Mouse (Mus musculus): ENCODE results near the gene Fcrl5. TPM values are rescaled to one million over a fixed set of nuclear protein-coding genes. Genes with fewer than 3 reads are reported as not detected.

Fcrl5 gene
- not detected in 2 replicates for polyA plus RNA-seq (2014; fragmentation: Nextera tagmentation; extraction: Ambion mirVana)

- Histone ChIP-seq H3K36me3 (ENCODE audit: control insufficient read depth, insufficient read depth, low read length) (no peaks in the 10 kb centered on the region), H3K4me3 (ENCODE audit: low read depth, low read length) (no peak within 1 kb of the TSS), H3K9me3 (ENCODE audit: control insufficient read depth, low read length) (no peaks in the 10 kb centered on the region), H3K27me3 (replicated peaks; ENCODE audit: control insufficient read depth, insufficient read depth, low read length) (no peaks in the 10 kb centered on the region), H3K4me2 (ENCODE audit: low read length) (no peak within 1 kb of the TSS), H3K4me1 (replicated peaks; ENCODE audit: control insufficient read depth, insufficient read depth, low read length) (no peaks in the 10 kb centered on the region), H3K27ac (ENCODE audit: low read depth) (no peak within 1 kb of the TSS), H3K9ac (ENCODE audit: low read length) (no peak within 1 kb of the TSS)
- DNase-seq (ENCODE audit: low spot score) (no peak), ATAC-seq (replicated peaks; ENCODE audit: low FRiP score, low TSS enrichment, low read depth) (no peak)
- 90% methylated on average over 5 of the region's 5 CpGs for WGBS
Measured at GRCm38 (mm10) chr3:87435479-87435878, at the start of gene Fcrl5. Gene Fcrl5 (plus strand): TSS chr3:87435773.

DNA sequence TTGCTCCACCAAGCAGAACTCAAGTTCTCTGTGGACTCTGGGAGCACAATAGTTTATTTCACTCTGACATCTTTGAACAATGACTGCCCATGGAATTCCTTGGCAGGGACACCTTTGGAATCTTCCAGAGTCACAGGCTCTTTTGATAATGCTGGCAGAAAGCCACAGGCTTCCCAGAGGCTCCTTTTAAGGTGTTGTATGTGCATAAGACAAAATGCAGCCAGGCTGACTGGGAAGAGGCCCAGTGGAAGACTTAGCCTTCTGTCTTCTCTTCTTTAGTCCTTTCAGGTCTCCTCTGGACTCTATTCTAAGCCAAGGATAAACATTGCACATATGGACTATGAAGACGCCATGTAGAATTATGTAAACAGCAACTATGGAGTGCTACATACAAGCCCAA, 44.6 kb upstream of the Fcrl5 start:
- H3K27me3 ChIP-seq (replicated peaks; ENCODE audit: control insufficient read depth, insufficient read depth, low read length) = no peaks in the 10 kb centered on the region
- H3K27ac ChIP-seq (ENCODE audit: low read depth) = peak overlapping the region; percentile 69
- H3K4me1 ChIP-seq (replicated peaks; ENCODE audit: control insufficient read depth, insufficient read depth, low read length) = no peaks in the 10 kb centered on the region
- WGBS = 46% methylated on average over 1 of the region's 1 CpGs
- DNase-seq (ENCODE audit: low spot score) (no peak), ATAC-seq (replicated peaks; ENCODE audit: low FRiP score, low TSS enrichment, low read depth) (0 out of 2 replicates have a peak, but pooled peaks have one; percentile 47)
- H3K4me3 ChIP-seq (ENCODE audit: low read depth, low read length) = no peak overlapping the region
- no peaks in the 10 kb centered on the region for H3K9me3 ChIP-seq (ENCODE audit: control insufficient read depth, low read length)
- no peak overlapping the region for H3K4me2 ChIP-seq (ENCODE audit: low read length)
- H3K36me3 ChIP-seq (ENCODE audit: control insufficient read depth, insufficient read depth, low read length) = no peaks in the 10 kb centered on the region
- no peak overlapping the region for H3K9ac ChIP-seq (ENCODE audit: low read length)

DNA sequence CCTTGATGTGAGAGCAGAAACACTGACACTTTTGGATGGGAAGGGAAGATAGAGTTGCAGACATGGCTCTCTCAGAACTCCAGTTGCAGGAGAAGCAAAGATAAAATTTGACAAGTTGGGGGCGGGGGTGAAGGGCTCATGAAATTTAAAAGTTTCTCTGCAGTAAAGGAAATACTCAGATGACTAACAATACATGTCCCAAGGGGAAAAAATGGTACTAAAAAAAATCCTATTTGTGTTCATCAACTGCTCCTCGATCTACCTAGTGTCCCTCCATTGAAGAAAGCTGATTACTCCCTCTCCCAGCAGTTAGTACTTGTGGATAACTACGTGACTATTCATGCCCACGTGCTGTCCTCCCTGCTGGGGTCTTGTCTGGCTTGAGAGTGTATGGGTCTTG, 36.8 kb upstream of the Fcrl5 start:
- no peak overlapping the region for H3K4me2 ChIP-seq (ENCODE audit: low read length)
- ATAC-seq (replicated peaks; ENCODE audit: low FRiP score, low TSS enrichment, low read depth) = no peak
- no peak for DNase-seq (ENCODE audit: low spot score)
- H3K9me3 ChIP-seq (ENCODE audit: control insufficient read depth, low read length) = no peaks in the 10 kb centered on the region
- H3K4me3 ChIP-seq (ENCODE audit: low read depth, low read length) = no peak overlapping the region
- no peaks in the 10 kb centered on the region for H3K4me1 ChIP-seq (replicated peaks; ENCODE audit: control insufficient read depth, insufficient read depth, low read length)
- H3K27me3 ChIP-seq (replicated peaks; ENCODE audit: control insufficient read depth, insufficient read depth, low read length) = no peaks in the 10 kb centered on the region
- H3K36me3 ChIP-seq (ENCODE audit: control insufficient read depth, insufficient read depth, low read length) = no peaks in the 10 kb centered on the region
- no peak overlapping the region for H3K9ac ChIP-seq (ENCODE audit: low read length)
- 68% methylated on average over 4 of the region's 4 CpGs for WGBS
- H3K27ac ChIP-seq (ENCODE audit: low read depth) = no peak overlapping the region

- Histone ChIP-seq H3K27ac (ENCODE audit: low read depth) (no peak overlapping the region), H3K4me2 (ENCODE audit: low read length) (no peak overlapping the region), H3K9me3 (ENCODE audit: control insufficient read depth, low read length) (no peaks in the 10 kb centered on the region), H3K36me3 (ENCODE audit: control insufficient read depth, insufficient read depth, low read length) (no peaks in the 10 kb centered on the region), H3K4me3 (ENCODE audit: low read depth, low read length) (no peak overlapping the region), H3K4me1 (replicated peaks; ENCODE audit: control insufficient read depth, insufficient read depth, low read length) (no peaks in the 10 kb centered on the region), H3K27me3 (replicated peaks; ENCODE audit: control insufficient read depth, insufficient read depth, low read length) (no peaks in the 10 kb centered on the region), H3K9ac (ENCODE audit: low read length) (no peak overlapping the region)
- ATAC-seq (replicated peaks; ENCODE audit: low FRiP score, low TSS enrichment, low read depth) = no peak
- peak; percentile 29 for DNase-seq (ENCODE audit: low spot score)
- WGBS = 81% methylated on average over 4 of the region's 4 CpGs
Measured at GRCm38 (mm10) chr3:87399906-87400305, 35.7 kb upstream of the Fcrl5 start.

GRCm38 (mm10) chr3:87401321-87401720, 34.3 kb upstream of the Fcrl5 start:
- Histone ChIP-seq H3K9me3 (ENCODE audit: control insufficient read depth, low read length) (no peaks in the 10 kb centered on the region), H3K4me3 (ENCODE audit: low read depth, low read length) (no peak overlapping the region), H3K36me3 (ENCODE audit: control insufficient read depth, insufficient read depth, low read length) (no peaks in the 10 kb centered on the region), H3K27me3 (replicated peaks; ENCODE audit: control insufficient read depth, insufficient read depth, low read length) (no peaks in the 10 kb centered on the region), H3K4me2 (ENCODE audit: low read length) (no peak overlapping the region), H3K27ac (ENCODE audit: low read depth) (no peak overlapping the region), H3K4me1 (replicated peaks; ENCODE audit: control insufficient read depth, insufficient read depth, low read length) (no peaks in the 10 kb centered on the region), H3K9ac (ENCODE audit: low read length) (no peak overlapping the region)
- no peak for DNase-seq (ENCODE audit: low spot score)
- no peak for ATAC-seq (replicated peaks; ENCODE audit: low FRiP score, low TSS enrichment, low read depth)
- 55% methylated on average over 5 of the region's 5 CpGs for WGBS

DNA sequence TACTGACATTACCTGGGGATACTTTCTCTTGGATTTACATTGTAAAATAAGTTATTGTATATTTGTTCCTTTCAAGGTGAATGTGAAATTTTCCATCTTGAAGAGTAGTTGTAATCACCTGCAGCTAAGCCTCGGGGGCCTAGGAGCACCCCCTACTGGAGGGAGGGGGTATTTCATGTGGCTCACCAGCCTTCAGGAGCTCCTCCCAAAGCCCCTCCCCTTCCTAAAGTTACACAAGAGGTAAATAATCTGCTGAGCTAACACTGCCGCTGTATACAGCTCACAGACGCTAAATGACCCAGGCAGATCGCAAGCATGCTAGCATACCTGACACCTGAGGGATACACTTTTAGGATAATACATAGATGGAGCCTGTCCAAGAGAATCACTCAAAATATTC, 27.4 kb upstream of the Fcrl5 start:
- WGBS = 20% methylated on average over 4 of the region's 4 CpGs
- H3K4me3 ChIP-seq (ENCODE audit: low read depth, low read length) = no peak overlapping the region
- peak; percentile 54 for DNase-seq (ENCODE audit: low spot score)
- H3K4me1 ChIP-seq (replicated peaks; ENCODE audit: control insufficient read depth, insufficient read depth, low read length) = no peaks in the 10 kb centered on the region
- no peaks in the 10 kb centered on the region for H3K27me3 ChIP-seq (replicated peaks; ENCODE audit: control insufficient read depth, insufficient read depth, low read length)
- no peak for ATAC-seq (replicated peaks; ENCODE audit: low FRiP score, low TSS enrichment, low read depth)
- H3K36me3 ChIP-seq (ENCODE audit: control insufficient read depth, insufficient read depth, low read length) = no peaks in the 10 kb centered on the region
- no peaks in the 10 kb centered on the region for H3K9me3 ChIP-seq (ENCODE audit: control insufficient read depth, low read length)
- no peak overlapping the region for H3K4me2 ChIP-seq (ENCODE audit: low read length)
- H3K27ac ChIP-seq (ENCODE audit: low read depth) = no peak overlapping the region
- H3K9ac ChIP-seq (ENCODE audit: low read length) = no peak overlapping the region

DNA sequence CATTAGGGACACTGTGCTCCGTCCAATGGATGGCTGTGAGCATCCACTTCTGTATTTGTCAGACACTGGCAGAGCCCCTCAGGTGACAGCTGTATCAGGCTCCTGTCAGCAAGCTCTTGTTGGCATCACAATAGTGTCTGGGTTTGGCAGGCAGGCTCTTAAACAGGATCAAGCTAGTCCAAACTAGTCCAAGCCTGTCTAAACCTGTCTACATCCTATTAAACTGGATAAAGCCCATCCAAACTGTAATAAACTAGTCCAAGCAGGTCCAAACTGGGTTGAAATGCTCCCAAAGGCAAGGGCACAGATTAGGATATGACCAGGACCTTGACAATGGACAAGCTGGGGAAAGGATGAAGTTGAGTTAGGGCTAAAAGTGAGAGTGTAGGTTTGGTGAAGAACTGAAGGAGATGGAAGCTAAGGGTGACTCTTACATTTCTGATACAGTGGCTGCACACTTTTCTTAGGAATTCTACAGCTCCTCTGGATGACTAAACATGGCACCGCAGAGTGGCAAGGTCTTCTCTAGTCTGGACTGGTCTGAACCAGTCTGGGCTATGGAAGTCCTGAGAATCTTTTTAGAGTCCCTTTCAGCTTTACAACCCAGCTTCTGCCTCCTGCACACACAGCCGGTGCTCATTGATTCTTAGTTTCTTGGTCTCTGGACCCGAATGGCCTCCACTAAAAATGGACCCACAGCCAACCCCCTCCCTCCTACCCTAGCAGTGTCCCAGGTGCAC, 26.2 kb upstream of the Fcrl5 start:
- ATAC-seq (replicated peaks; ENCODE audit: low FRiP score, low TSS enrichment, low read depth) = no peak
- WGBS = 91% methylated on average over 4 of the region's 4 CpGs
- Histone ChIP-seq H3K4me1 (replicated peaks; ENCODE audit: control insufficient read depth, insufficient read depth, low read length) (no peaks in the 10 kb centered on the region), H3K9ac (ENCODE audit: low read length) (no peak overlapping the region), H3K9me3 (ENCODE audit: control insufficient read depth, low read length) (no peaks in the 10 kb centered on the region), H3K36me3 (ENCODE audit: control insufficient read depth, insufficient read depth, low read length) (no peaks in the 10 kb centered on the region), H3K4me2 (ENCODE audit: low read length) (no peak overlapping the region), H3K27me3 (replicated peaks; ENCODE audit: control insufficient read depth, insufficient read depth, low read length) (no peaks in the 10 kb centered on the region), H3K27ac (ENCODE audit: low read depth) (no peak overlapping the region), H3K4me3 (ENCODE audit: low read depth, low read length) (no peak overlapping the region)
- peak; percentile 33 for DNase-seq (ENCODE audit: low spot score)

- H3K27me3 ChIP-seq (replicated peaks; ENCODE audit: control insufficient read depth, insufficient read depth, low read length) = no peaks in the 10 kb centered on the region
- H3K36me3 ChIP-seq (ENCODE audit: control insufficient read depth, insufficient read depth, low read length) = no peaks in the 10 kb centered on the region
- no peak overlapping the region for H3K9ac ChIP-seq (ENCODE audit: low read length)
- DNase-seq (ENCODE audit: low spot score) (peak; percentile 7), ATAC-seq (replicated peaks; ENCODE audit: low FRiP score, low TSS enrichment, low read depth) (no peak)
- WGBS = 79% methylated on average over 6 of the region's 6 CpGs
- H3K9me3 ChIP-seq (ENCODE audit: control insufficient read depth, low read length) = no peaks in the 10 kb centered on the region
- H3K4me1 ChIP-seq (replicated peaks; ENCODE audit: control insufficient read depth, insufficient read depth, low read length) = no peaks in the 10 kb centered on the region
- no peak overlapping the region for H3K4me2 ChIP-seq (ENCODE audit: low read length)
- H3K27ac ChIP-seq (ENCODE audit: low read depth) = no peak overlapping the region
- H3K4me3 ChIP-seq (ENCODE audit: low read depth, low read length) = no peak overlapping the region
Measured at GRCm38 (mm10) chr3:87410605-87411004, 25.0 kb upstream of the Fcrl5 start.

DNA sequence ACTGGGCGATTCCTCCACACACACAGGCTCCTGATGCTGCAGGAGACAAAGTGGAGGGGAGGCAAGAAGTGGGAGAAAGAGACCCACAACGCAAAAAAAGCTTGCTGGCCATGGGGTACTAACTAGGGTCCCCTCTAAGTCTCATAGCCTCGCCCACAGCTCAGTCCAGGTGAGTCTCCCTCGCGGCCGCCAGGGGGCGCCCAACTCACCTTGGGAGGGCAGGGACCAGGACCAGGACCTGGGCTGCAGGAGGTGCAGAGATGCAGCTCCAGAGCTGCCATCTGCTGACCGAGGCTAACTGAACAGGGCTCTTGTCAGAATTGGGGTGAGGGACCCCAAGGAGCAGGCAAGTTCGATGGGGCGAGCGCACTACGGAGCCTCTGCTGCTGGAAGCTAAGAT, 24.4 kb upstream of the Fcrl5 start:
- no peak overlapping the region for H3K9ac ChIP-seq (ENCODE audit: low read length)
- H3K27me3 ChIP-seq (replicated peaks; ENCODE audit: control insufficient read depth, insufficient read depth, low read length) = no peaks in the 10 kb centered on the region
- no peaks in the 10 kb centered on the region for H3K36me3 ChIP-seq (ENCODE audit: control insufficient read depth, insufficient read depth, low read length)
- 10% methylated on average over 12 of the region's 12 CpGs for WGBS
- DNase-seq (ENCODE audit: low spot score) (peak; percentile 70), ATAC-seq (replicated peaks; ENCODE audit: low FRiP score, low TSS enrichment, low read depth) (peak; percentile 58; the same call in 1 of the 2 replicates)
- H3K27ac ChIP-seq (ENCODE audit: low read depth) = no peak overlapping the region
- no peaks in the 10 kb centered on the region for H3K9me3 ChIP-seq (ENCODE audit: control insufficient read depth, low read length)
- H3K4me1 ChIP-seq (replicated peaks; ENCODE audit: control insufficient read depth, insufficient read depth, low read length) = no peaks in the 10 kb centered on the region
- no peak overlapping the region; the same call in 1 of the 2 replicates for H3K4me2 ChIP-seq (ENCODE audit: low read length)
- no peak overlapping the region for H3K4me3 ChIP-seq (ENCODE audit: low read depth, low read length)
